Mouse (Mus musculus) monocyte, adult 2 months (primary cell): ENCODE data around the gene Emc1.

Experiments used
- DNase-seq, 2 experiments: peaks; one replicate each; pipeline ENCODE4 v3.0.0; 2022; ENCODE audit warnings: low spot score in 2 of 2, low read depth in 1 of 2

The Emc1 gene

GRCm38 (mm10) chr4:139423270-139423669 is 70.9 kb downstream of the Emc1 start:
- no peak for DNase-seq
